Mouse (Mus musculus): ENCODE data around the gene Gfod1.

DNA sequence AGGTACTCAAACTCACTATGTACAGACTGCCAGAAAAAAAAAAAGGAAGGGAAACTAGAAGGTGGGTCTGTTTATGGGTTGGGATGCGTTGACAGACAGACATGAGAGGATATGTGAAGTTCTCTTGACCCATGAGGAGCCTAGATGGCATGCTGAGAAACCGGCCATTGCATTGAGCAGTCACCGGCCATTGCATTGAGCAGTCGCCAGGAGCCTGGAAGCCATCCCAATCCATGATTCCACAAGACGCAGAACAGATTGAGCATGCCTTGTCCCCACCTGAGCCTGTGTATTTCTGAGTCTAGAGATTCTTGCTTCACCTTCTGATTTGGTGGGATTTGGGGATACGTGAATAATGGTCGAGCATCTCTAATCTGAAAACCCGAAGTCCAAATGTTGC lies 110.0 kb downstream of the Gfod1 start:
- TF ChIP-seq POLR2A (IDR thresholded peaks at IDR 0.05; ENCODE audit: low read depth, low read length) = no peak
- TF ChIP-seq CTCF (conservative IDR thresholded peaks at IDR 0.05 in 1 of 2, IDR thresholded peaks at IDR 0.05 in 1 of 2; ENCODE audit: low read depth in 2 of 2, low read length in 2 of 2) = no peak
- no peak for TF ChIP-seq KAT2A (IDR thresholded peaks at IDR 0.05; ENCODE audit: insufficient replicate concordance, low read length)
- TF ChIP-seq ZNF384 (IDR thresholded peaks at IDR 0.05; ENCODE audit: low read depth, low read length) = no peak
- TF ChIP-seq ETS1 (conservative IDR thresholded peaks at IDR 0.05; ENCODE audit: low read depth, low read length) = no peak
- TF ChIP-seq MAX (IDR thresholded peaks at IDR 0.05; ENCODE audit: low read length) = no peak
- TF ChIP-seq JUND (conservative IDR thresholded peaks at IDR 0.05; ENCODE audit: low read depth, low read length) = no peak
- TF ChIP-seq MXI1 (IDR thresholded peaks at IDR 0.05; ENCODE audit: low read depth, low read length) = no peak
- no peak for TF ChIP-seq RAD21 (IDR thresholded peaks at IDR 0.05; ENCODE audit: low read depth, low read length)
- TF ChIP-seq MAZ (IDR thresholded peaks at IDR 0.05; ENCODE audit: low read depth, low read length) = no peak
- no peak for TF ChIP-seq BHLHE40 (IDR thresholded peaks at IDR 0.05; ENCODE audit: low read depth, low read length)
- TF ChIP-seq USF2 (conservative IDR thresholded peaks at IDR 0.05; ENCODE audit: low read depth, low read length) = no peak
- TF ChIP-seq ELF1 (IDR thresholded peaks at IDR 0.05; ENCODE audit: low read depth, low read length) = no peak
